Mouse (Mus musculus) heart, adult 9 months (tissue): ENCODE data around the gene Gpld1.

ENCODE experiments used
- DNase-seq, 2 experiments: peaks; one replicate each; pipeline ENCODE4 v3.0.0; 2022; ENCODE audit warnings: low spot score in 2 of 2

Gpld1 gene

DNA sequence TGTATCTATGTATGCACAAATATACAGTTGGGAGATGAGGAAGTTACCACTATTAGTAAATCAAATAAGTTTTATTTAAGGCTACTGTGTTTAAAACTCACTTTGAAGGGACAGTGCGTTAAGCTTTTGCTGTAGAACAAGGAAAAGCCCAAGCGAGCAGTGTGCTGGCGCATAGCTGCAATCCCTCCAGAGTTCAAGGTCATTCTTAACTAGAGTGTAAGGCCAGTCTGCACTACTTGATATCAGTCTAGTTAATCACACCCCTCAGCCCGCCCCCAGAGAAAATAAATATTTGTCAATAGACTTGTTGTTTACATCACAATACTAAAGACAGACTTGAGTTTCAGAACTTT lies 77.6 kb downstream of the Gpld1 start:
- no peak for DNase-seq

DNA sequence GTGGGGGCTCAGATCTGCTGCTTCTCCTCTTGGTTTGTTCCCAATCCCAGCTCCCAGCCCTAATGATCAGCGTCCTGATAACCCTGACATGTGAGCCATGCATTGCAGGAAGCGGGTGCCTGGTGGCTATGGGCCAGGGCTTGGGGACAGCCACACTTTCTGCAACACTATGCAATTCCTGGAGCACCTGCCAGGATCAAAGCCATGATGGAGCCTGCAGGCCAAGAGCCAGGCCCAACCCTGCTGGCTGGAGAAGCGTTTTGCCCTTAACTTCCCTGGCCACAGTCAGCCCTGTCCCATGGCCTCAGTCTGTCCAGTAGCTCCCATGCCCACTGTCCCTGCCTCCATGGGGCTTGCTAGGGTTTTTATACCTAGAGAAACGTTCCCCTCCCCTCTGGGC lies 79.4 kb downstream of the Gpld1 start:
- DNase-seq: no peak

DNA sequence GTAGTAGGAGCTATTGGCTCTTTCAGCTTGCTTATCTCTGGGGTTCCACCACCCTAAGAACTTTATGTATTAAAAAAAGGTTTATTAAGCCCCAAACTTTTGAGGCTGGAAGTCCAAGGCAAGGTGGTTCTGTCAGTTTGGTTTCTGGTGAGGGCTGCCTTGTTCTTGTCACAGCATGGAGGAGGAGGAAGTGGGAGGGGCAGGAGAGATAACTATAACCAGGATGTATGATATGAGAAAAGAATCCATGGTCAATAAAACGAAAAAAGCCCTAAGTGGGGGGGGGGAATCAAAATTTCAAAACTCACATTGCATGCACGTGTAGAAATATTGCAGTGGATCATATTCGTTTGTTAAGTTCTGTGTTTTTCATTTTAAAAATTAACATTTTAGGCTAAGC lies 80.2 kb downstream of the Gpld1 start:
- DNase-seq: no peak

DNA sequence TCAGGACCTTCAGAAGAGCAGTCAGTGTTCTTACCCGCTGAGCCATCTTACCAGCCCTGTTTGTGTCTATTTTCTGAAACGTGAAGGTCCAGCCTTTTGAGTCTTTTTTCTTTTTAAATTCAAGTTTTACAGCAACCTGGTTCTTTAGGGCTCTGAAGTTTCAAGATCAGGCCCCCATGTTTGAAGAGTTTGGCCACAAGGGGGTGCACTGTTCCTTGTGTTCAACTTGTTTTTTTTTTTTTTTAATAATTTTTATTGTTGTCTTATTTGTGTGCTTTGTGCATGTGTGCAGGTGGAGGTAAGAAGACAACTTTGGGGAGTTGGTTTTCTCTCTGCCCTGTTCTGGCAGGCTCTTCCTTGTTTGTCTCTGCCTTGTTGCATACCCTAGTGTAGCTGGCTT lies 81.7 kb downstream of the Gpld1 start:
- no peak for DNase-seq

DNA sequence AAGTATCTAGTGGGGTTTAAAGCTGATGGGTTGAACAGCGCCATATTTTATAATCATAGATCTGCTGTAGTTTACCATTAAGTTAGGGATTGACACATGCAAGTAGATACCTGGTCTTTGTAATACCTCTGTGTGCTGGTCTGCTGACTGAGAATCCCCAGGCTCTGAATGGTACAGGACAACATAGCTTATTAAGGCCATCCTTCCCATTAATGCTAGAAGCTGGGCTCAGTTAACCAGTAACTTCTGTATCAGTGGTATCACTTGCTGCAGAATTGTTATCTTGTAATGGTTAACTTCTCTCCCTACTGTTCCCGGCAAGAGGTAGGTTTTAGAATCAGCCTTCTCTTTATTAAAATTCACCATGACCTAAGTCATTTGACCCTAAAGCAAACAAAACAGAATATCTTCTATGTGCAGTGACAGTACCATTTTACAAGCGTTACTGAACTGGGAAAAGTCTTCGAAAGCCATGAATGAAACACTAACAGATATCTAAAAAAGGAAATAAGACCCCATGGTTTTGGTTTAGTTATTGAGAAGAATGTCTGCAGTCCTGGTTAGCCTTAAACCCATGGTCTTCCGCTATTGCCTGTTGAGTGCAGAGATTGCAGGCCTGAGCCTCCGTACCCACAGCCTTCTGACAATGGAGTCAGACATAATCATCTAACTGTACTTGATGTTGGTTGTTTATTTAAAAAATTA lies 83.6 kb downstream of the Gpld1 start:
- DNase-seq: no peak

DNA sequence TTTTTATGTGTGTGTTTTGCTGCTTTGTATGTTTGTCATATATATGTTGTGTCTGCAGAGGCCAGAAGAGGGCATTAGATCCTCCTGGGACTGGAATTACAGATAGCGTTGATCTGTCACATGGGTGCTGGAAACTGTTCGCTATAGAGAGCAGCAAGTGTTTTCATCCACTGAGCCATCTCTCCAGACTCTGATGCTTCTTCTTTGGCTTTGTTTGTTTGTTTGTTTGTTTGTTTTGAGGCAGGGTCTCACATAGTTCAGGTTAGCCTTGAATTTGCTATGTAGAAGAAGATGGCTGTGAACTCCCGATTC lies 84.1 kb downstream of the Gpld1 start:
- no peak for DNase-seq

DNA sequence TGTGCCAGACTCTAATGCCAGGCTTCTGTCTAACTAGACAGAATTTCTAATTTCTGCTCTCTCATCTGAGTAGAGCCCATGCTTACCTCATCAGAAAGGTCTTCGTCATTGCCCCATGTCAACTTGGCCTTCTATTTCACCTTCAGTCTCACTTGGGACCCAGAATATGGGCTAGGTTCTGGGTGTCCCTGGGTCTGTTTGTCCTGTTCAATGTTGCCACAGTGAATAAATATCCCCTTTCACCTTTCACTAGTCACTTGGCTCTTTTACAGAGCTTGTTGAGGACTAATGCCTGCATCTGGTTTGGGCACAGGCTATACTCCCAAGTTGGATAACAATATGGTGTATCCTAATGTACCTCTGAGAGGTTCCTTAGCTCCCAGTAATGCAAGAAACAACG lies 96.5 kb downstream of the Gpld1 start:
- no peak for DNase-seq
